Mouse (Mus musculus) mouse trophoblast stem cell (cell line): ENCODE measurements around the gene Zfp536.

ENCODE experiments used
- in situ Hi-C, 2 experiments: fragments of 300-500 bp; cut with MseI, MboI; formaldehyde crosslinking; loops; 2 replicates in 1 of 2; 3 replicates in 1 of 2; pipeline ENCODE4 v1.15.1; 2025

Zfp536 gene

DNA sequence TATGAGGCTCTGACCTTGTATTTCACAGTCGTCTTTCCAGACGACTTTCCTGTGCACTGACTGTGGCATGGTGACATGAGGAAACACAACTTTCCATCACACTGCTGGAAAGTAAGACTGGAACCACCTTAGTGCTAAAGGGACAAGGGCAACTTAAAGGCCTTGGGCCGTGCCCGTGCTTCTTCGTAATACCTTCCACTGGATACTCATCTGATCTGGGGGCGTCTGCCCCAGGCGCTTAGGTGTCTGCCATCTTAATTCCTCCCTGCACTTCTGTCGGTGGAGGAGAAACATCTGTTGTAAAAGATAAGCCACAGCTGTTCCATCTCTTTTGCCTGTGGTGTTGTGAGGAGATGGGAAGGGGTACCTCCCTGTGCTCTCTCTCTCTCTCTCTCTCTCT lies 299.2 kb downstream of the Zfp536 start:
- in situ Hi-C loops, result no loop called here

DNA sequence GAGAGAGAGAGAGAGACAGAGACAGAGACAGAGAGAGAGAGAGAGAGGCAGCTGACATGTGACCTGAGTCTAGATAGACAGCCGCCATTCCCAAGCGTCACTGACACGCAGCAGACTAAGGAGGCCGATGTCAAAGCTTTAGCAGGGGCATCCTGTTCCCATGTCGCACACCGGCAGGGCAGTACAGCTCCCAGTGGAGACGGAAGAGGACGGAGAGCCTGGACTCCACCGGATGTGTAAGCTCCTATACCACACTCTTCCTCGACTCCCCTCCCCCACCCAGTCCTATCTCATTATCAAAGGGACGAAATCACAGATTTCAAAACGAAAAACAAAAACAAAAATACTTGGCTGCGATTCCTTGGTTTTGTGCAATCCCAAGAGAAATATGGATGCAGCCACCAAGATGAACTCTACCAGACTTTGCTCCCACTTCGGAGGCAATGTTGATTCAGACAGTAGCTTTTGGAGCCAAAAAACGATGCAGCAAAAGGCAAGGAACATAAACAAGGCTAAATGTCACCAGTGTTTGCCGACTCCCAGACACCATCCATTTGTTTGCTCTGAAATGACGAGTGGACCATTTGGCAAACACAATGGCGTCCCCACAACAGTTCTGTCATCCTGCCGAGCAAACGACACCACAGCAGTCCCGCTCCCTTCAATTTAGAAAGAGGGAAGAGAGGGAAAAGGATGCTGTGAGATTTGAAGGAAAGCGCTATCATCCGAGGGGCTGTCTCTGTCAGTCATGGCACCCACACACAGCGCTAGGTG lies 299.9 kb downstream of the Zfp536 start:
- in situ Hi-C loops, result no loop called here

DNA sequence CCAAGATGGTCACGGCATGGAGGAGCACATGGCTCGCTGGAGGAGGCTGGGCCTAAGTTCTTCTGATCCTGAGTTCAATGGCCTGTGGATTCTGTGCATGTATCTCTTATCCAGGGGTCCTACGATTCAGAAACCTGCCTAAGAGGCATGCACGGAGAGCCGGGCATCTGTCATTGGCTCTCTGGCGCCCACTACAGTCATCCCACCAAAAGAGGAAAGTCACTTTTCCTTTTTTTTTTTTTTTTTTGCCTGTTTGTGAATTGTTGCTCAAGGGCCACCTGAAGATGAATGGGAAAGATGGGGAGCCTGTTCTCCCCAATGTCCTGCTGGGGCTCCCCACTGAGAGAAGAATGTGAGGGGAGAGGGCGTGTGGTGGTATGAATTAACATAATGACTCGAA lies 301.7 kb downstream of the Zfp536 start:
- in situ Hi-C loops, result no loop called here

DNA sequence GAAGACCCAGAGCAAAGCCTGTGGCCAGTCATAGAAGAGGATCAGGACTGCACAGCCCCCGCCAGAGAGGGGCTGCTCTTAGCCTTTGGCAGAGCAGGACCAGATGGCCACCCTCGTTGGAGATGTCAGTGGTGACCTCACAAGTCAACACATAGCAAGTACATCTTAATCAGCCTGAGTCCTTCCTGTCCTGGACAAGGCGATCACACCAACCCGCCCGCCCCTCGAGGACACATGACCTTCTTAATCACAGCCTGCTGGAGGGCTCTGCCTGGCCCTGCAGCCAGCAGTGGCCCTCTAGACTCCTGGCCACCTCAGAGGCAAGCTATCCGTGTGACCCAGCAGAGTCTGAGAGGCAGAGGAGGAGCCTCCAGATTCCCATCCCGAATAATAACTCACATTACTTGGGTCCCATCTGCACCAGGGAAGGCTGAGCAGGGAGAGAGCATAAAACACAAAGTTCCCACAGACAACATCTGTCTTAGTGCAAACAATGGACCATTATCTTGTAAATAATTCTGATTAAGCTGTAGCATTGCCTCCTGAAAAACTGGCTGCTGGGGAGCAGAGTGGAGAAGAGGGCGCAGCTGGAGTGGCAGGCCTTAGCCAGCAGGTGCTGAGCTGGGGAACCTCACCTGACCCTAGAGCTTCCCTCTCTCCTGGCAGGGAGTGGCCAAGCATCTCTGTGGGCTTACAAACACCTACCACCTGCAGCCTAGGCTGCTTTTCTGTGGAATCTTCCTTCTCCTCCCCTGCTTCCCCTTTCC lies 306.8 kb downstream of the Zfp536 start:
- in situ Hi-C loops, result no loop called here

DNA sequence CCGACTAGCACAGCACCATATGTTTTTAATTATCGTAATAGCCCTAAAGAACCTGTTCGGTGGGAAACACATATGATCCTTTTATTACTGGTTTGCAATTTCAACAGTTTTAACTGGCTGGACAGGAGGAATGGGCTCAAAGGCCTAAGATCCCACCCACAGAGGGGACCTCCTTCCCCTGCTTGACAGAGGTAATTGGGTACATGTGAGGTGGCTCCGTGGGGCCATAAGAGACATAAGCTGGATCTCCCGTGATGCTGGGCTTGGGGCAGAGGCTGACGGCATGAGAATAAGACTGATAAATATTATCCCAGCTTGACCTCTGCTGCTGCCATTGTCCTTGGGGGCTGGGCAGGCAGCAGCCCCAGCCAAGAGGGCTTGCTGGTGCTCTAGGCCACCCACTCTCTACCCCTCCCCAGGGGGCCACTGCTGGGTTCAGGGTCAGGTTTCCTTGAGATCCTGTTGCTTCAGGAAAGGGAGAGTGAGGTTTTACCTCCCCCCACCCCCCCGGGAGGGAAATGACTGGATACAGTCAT lies 309.2 kb downstream of the Zfp536 start:
- in situ Hi-C loops, result no loop called here

DNA sequence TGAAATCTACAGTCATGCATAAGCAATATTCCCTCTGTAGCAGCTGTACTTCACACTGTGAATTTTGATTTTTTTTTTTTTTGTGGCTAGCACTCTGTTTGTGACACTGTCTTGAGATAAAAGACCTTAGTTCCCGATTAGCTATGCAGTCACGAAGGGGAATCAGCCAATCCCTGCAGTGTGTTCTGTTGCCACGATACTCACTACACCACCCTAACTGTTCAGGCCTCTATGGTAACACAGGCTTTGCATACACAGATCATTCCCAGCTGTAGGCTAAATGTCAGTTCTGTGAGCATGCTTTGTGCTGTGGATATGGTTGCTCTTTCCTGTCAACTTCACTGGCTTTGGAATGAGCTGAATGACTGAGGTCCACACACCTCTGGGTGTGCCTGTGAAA lies 325.9 kb downstream of the Zfp536 start:
- in situ Hi-C loops, result no loop called here

DNA sequence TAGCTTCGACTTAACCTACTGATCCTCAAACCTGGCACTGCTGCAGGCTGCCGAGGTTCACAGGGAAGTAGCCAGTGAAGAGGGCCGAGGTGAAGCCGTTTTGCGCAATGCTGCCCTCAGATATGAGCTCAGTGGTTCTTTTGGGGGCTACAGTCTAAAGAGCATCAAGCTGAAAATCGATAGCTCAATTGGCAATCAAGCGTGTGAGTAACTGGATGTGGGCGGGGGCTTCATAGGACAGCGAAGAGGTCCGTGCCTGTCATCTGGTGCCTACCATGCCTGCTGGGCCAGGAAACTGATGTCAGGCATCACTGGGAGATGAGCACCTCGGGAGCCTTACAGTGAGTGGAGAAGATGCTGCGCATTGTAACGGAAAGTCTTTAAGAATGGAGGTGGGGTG lies 333.5 kb downstream of the Zfp536 start:
- in situ Hi-C loops, result no loop called here

DNA sequence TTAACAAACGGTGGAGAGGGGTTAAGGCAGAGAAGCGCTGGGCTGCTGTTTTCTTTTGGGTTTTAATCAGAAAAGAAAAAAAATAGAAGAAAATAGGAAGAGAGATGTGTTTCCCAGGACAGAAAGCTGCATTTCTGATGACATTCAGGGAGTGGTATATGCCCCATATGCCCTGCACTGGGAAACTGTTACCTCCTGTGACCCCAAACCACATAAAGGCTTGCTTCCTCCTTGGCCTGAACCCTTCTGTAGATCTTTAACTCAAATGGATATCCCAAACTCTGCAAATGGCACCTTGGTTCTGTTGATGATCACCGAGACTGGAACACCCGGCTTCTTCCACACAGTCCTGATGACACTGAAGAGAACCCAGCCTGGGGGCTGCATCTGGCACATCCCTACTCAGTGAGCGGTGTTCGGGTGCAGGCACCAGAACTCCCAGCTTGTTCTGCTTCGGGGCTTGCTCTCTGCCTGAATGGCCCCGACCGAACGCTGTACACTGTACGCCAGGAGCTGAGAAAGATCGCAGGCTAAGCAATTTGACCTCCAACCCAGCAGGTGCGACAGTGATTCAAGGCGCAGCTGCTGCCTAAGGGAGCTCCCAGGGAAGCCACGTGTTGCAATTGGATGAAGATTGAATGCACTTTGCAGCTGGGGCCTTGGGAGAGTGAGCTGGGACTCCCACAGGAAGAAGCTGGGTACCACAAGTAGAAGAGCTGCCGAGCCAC lies 334.2 kb downstream of the Zfp536 start:
- in situ Hi-C loops, result no loop called here

DNA sequence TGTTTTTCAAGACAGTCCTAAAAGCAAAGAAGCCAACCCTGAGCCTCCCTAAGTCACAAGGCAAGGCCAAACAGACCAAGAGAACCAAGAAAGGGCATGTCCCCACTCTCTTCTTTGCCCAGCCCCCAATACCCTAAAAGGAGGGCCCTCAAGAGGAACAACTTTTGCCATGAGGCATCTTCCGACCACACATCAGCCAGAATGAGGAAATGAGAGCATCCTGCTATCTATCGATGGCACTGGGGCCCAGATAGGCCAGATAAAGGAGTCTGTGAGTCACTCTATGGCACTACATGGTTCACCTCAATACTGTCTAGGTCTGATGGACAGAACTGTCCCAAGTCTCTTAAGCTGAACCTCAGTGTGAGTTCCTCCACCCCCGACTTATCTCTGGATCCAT lies 335.6 kb downstream of the Zfp536 start:
- in situ Hi-C loops, result no loop called here

DNA sequence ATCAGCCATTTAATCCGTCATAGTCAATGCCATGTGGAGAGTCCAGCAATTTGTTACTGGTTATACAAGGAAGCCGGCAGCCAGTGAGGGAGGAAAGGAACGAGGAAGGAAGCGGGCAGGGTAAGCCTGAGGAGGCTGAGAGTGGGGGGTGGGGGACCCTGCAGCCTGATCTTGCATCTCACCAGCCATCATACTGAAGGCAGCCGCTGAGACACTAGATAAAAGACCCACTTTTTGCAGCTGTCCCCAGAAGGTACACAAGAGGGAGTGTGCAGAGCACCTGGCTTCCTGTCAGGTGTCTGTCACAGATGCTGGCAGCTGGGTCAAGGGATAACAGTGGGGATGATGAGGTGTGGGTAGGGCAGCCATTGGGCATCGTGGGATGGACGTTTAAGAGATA lies 340.3 kb downstream of the Zfp536 start:
- in situ Hi-C loops, result no loop called here

DNA sequence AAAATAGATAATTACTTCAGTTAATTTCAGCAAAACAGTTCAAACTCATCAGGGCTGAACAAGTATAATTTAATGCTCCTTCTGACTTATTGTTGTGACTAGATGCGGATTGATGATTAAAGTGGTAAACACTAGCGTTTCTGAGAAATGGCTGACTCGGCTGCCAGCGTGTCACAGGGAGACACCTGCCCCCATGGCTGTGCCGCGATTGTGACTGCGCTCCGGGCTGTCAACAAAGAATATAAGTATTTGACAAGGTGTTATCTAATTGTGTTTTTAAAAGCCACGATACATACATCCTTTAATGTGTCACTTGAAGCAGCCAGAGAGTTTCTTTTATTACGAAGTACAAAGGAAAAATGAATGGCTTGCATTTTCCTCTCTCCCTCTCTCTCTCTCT lies 342.0 kb downstream of the Zfp536 start:
- in situ Hi-C loops, result no loop called here

DNA sequence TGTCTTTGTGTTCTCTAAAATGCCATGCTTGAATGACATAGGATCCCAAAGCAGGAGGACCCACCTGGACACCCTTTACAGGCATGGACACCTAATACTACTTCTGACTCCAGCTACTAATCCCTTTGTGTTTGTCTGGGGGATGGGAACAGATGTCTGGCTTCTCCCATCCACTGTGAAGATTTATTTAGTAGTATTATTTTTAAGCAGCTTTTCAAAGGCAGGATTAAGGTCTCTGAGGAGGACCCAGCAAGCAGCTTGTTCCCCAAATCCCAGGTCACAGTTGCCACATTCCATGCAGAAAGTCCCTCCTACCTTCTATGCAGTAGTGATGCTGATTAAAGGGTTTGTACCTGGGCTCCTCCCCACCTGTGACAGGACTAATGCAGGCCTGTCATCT lies 347.4 kb downstream of the Zfp536 start:
- in situ Hi-C loops, result no loop called here

DNA sequence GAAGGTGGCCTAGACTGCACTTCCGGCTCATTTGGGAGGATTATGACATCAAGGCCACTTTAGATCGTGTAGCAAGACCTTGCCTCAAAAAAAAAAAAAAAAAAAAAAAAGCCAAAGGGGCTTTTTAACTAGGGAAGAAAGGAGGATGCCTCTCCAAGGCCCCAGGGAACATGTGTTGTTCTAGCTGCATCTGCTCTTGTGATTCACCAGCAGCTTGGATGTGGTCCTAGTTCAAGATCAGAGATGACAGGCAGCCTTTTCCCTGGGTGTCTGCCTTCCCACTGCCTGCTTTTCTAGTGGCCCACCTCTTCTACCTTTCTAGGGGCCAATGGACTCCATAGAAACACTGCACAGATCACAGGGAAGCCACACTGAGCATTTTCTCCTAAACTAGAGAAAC lies 350.5 kb downstream of the Zfp536 start:
- in situ Hi-C loops, result no loop called here
